Mouse (Mus musculus): Measurements from ENCODE around the gene Gm29666.

- TF ChIP-seq CTCF (IDR thresholded peaks at IDR 0.05; ENCODE audit: low read depth, low read length) (0 out of 2 replicates have a peak, but pooled peaks have one; percentile 14), POLR2AphosphoS5 (IDR thresholded peaks at IDR 0.05; ENCODE audit: insufficient replicate concordance, low read depth, low read length) (no peak), GATA1 (IDR thresholded peaks at IDR 0.05; ENCODE audit: borderline replicate concordance, low read length) (no peak), TAL1 (conservative IDR thresholded peaks at IDR 0.05; ENCODE audit: low read depth, low read length) (no peak), GATA2 (IDR thresholded peaks at IDR 0.05; ENCODE audit: borderline replicate concordance, low read depth, low read length) (no peak)
These were observed 28.2 kb downstream of the Gm29666 start for GRCm38 (mm10) chr15:84891658-84892057.
